Mouse (Mus musculus): ENCODE data around the gene Tgm4. TPM values are rescaled to one million over a fixed set of nuclear protein-coding genes. Genes with fewer than 3 reads are reported as not detected.
A peak's percentile ranks its signal among the peaks of the same experiment; 100 is the strongest.

Gene Tgm4
- total and polyA plus RNA-seq, 2 experiments from 2014 or later = 0.27 to 0.48 TPM

DNA sequence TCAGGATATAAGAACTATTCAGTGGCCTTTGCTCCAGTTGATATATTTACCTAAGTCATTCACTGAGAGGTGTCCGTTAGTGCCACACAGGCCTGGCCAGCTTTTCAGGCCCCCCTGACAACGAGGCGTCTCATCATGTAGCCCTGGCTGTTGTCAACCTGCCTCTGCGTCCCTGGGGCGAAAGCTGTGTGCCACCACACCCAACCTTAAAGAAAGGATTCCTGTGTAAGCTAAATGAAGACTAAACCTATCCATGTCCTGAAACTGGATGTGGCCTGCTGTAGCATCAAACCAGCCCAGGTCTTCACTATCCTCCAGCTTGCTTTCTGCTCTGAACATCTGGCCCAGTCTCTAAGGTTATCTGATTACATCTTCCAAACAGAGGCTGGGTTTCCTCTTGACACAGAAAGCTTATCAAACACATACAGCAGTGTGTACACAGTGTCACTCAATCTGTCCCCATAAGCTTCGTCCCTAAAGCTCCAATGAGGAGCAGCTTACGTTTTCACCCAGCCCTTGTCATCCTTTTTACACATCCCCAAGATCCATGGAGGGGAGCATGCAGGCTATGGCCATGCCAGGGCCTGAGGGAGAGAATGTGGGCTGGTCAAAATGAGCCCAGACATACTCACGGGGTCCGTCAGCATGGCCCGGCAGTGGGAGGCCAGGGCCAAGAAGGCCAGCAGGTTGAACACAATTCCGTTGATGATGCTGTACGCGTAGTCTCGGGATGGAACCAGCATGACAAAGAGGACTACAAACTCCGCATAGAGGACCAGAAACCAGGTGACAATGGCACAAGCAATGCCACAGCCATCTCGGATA lies 65.3 kb downstream of the Tgm4 start:
- DNase-seq (ENCODE audit: low spot score) = no peak
- 96% methylated on average over 16 of the region's 16 CpGs for WGBS
- no peak for TF ChIP-seq CTCF (IDR thresholded peaks at IDR 0.05)
- Histone ChIP-seq H3K4me3 (ENCODE audit: low read depth, low read length) (no peak overlapping the region), H3K4me1 (ENCODE audit: insufficient read depth, low read length) (no peaks in the 10 kb centered on the region), H3K9ac (replicated peaks; ENCODE audit: low read length, poor library complexity, severe bottlenecking) (no peak overlapping the region), H3K9me3 (ENCODE audit: low read length) (no peaks in the 10 kb centered on the region), H3K27me3 (ENCODE audit: insufficient read depth, low read length) (no peaks in the 10 kb centered on the region), H3K27ac (ENCODE audit: low read depth, low read length) (no peak overlapping the region), H3K4me2 (ENCODE audit: low read depth, low read length, poor library complexity, severe bottlenecking) (no peak overlapping the region), H3K36me3 (ENCODE audit: insufficient read depth, low read length) (peaks cover 44% of the 10 kb centered on the region)
- no peak for ATAC-seq (ENCODE audit: low FRiP score)

DNA sequence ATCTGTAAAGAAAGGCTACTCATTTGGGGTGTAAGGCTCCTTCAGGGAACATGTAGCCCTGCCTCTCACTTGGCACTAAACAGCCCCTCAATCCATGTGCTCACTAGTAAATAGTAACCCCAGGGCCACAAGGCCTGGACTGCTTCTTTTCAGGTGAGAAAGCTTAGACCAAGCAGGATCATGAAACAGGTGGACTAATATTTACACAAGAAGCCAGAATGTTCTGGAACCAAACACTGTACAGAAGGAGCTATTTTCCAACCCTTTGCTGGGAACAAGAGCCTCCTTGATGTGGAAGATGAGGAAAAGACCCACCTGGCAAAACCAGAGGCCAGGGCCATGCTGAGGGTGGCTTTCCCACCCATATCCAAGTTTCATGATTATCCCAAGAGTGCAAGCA lies 68.9 kb downstream of the Tgm4 start:
- ATAC-seq (ENCODE audit: low FRiP score) (no peak), DNase-seq (ENCODE audit: low spot score) (no peak)
- peaks cover 21% of the 10 kb centered on the region for H3K36me3 ChIP-seq (ENCODE audit: insufficient read depth, low read length)
- no peaks in the 10 kb centered on the region for H3K4me1 ChIP-seq (ENCODE audit: insufficient read depth, low read length)
- no peak overlapping the region for H3K4me2 ChIP-seq (ENCODE audit: low read depth, low read length, poor library complexity, severe bottlenecking)
- H3K4me3 ChIP-seq (ENCODE audit: low read depth, low read length) = no peak overlapping the region
- H3K27ac ChIP-seq (ENCODE audit: low read depth, low read length) = no peak overlapping the region
- H3K9me3 ChIP-seq (ENCODE audit: low read length) = no peaks in the 10 kb centered on the region
- TF ChIP-seq CTCF (IDR thresholded peaks at IDR 0.05) = no peak
- no peak overlapping the region for H3K9ac ChIP-seq (replicated peaks; ENCODE audit: low read length, poor library complexity, severe bottlenecking)
- no peaks in the 10 kb centered on the region for H3K27me3 ChIP-seq (ENCODE audit: insufficient read depth, low read length)

DNA sequence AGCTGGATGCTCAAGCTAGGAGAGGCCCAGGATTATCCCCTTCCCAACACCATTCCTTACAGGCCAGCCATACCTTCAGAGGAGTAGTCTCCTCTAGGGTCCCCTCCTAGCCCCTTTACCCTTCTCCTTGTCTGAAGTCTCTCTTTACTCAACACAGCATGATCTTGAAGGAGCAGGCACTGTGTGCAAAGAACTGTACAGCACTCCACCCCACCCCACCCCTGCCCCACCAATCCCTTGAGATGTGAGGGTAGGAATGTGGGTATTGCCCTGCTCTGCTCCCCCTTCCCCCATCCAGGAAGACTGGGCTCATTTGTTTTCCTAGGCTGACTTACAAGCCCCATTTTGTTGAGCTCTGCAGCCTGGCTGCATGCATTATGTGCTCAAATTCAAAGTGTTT lies 69.8 kb downstream of the Tgm4 start:
- no peaks in the 10 kb centered on the region for H3K9me3 ChIP-seq (ENCODE audit: low read length)
- no peak overlapping the region for H3K9ac ChIP-seq (replicated peaks; ENCODE audit: low read length, poor library complexity, severe bottlenecking)
- no peak for TF ChIP-seq CTCF (IDR thresholded peaks at IDR 0.05)
- no peak overlapping the region for H3K27ac ChIP-seq (ENCODE audit: low read depth, low read length)
- no peaks in the 10 kb centered on the region for H3K4me1 ChIP-seq (ENCODE audit: insufficient read depth, low read length)
- H3K36me3 ChIP-seq (ENCODE audit: insufficient read depth, low read length) = peaks cover 20% of the 10 kb centered on the region
- no peaks in the 10 kb centered on the region for H3K27me3 ChIP-seq (ENCODE audit: insufficient read depth, low read length)
- no peak overlapping the region for H3K4me3 ChIP-seq (ENCODE audit: low read depth, low read length)
- ATAC-seq (ENCODE audit: low FRiP score) (no peak), DNase-seq (ENCODE audit: low spot score) (no peak)
- H3K4me2 ChIP-seq (ENCODE audit: low read depth, low read length, poor library complexity, severe bottlenecking) = no peak overlapping the region

DNA sequence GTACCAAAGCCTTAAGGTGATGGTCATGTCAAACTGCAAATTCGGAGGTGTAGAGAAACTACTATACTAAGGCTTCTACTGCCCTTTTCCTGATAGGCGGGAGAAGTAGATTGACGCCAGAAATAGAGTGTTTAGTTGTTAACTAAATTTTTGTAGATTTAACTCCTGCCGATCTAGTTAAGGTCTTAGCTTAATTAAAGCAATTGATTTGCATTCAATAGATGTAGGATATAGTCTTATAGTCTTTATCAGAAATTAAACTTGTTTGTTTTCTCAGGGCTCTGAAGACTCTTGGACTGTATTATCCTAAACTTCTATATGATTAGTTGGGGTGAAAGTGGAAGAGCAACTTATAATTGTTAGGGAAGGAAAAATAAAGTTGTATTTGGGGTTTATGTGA lies 72.7 kb downstream of the Tgm4 start:
- H3K4me1 ChIP-seq (ENCODE audit: insufficient read depth, low read length) = no peaks in the 10 kb centered on the region; the same call in 1 of the 2 replicates
- TF ChIP-seq CTCF (IDR thresholded peaks at IDR 0.05) = no peak
- no peak for ATAC-seq (ENCODE audit: low FRiP score)
- no peak overlapping the region for H3K4me2 ChIP-seq (ENCODE audit: low read depth, low read length, poor library complexity, severe bottlenecking)
- no peak overlapping the region for H3K9ac ChIP-seq (replicated peaks; ENCODE audit: low read length, poor library complexity, severe bottlenecking)
- H3K36me3 ChIP-seq (ENCODE audit: insufficient read depth, low read length) = peaks cover 4% of the 10 kb centered on the region; the same call in 1 of the 2 replicates
- H3K9me3 ChIP-seq (ENCODE audit: low read length) = no peaks in the 10 kb centered on the region
- no peak overlapping the region for H3K27ac ChIP-seq (ENCODE audit: low read depth, low read length)
- 93% methylated on average over 4 of the region's 4 CpGs for WGBS
- no peak overlapping the region for H3K4me3 ChIP-seq (ENCODE audit: low read depth, low read length)
- no peaks in the 10 kb centered on the region for H3K27me3 ChIP-seq (ENCODE audit: insufficient read depth, low read length)
- no peak for DNase-seq (ENCODE audit: low spot score)

DNA sequence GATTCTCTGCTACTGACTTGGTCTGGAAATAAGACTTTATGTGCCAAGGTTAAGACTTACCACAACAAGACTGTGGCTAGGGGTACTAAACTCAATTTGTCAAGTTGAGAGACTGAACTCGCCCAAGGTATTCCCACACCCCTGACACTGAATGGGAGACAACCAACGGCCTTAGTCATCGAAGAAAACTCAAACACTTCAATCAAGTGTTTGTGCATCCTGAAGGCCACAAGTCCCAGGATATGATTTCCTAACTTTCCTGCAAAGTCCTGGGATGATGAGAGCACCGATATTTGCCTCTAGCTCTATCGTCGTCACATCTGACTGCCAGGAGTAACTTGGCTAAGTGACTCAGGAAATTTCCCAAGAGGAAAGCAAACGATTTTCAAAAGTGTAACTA lies 74.7 kb downstream of the Tgm4 start:
- Histone ChIP-seq H3K9ac (replicated peaks; ENCODE audit: low read length, poor library complexity, severe bottlenecking) (no peak overlapping the region), H3K36me3 (ENCODE audit: insufficient read depth, low read length) (peaks cover 4% of the 10 kb centered on the region; the same call in 1 of the 2 replicates), H3K4me2 (ENCODE audit: low read depth, low read length, poor library complexity, severe bottlenecking) (no peak overlapping the region), H3K4me3 (ENCODE audit: low read depth, low read length) (no peak overlapping the region), H3K27me3 (ENCODE audit: insufficient read depth, low read length) (no peaks in the 10 kb centered on the region), H3K4me1 (ENCODE audit: insufficient read depth, low read length) (peaks cover 2% of the 10 kb centered on the region; the same call in 1 of the 2 replicates), H3K9me3 (ENCODE audit: low read length) (no peaks in the 10 kb centered on the region), H3K27ac (ENCODE audit: low read depth, low read length) (no peak overlapping the region)
- TF ChIP-seq CTCF (IDR thresholded peaks at IDR 0.05) = no peak
- WGBS = 93% methylated on average over 7 of the region's 7 CpGs
- ATAC-seq (ENCODE audit: low FRiP score) (no peak), DNase-seq (ENCODE audit: low spot score) (no peak)

DNA sequence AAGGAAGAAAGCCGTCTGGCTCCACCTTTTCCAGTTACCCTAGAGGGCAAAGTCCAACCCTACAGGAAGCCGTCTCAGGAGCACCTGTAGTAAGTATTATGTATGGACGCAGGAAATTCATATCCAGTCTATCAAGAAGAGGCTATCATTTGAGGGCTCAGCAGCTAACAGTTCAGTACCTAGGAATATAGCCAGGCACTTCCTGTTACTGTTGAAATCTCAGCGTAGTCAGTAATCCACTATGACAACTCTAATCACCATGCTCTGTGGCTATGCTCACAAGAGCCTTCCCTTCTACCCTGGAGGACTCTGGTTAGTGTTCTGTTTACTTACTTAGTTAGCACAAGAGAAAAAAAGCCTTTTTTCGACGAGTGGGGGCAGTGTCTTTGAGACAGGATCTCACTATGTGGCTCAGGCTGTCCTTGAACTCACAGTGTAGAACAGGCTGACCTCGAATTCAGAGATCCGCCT lies 77.3 kb downstream of the Tgm4 start:
- Histone ChIP-seq H3K4me1 (ENCODE audit: insufficient read depth, low read length) (peaks cover 3% of the 10 kb centered on the region; the same call in 1 of the 2 replicates), H3K4me2 (ENCODE audit: low read depth, low read length, poor library complexity, severe bottlenecking) (peak overlapping the region; percentile 68), H3K27ac (ENCODE audit: low read depth, low read length) (no peak overlapping the region), H3K27me3 (ENCODE audit: insufficient read depth, low read length) (no peaks in the 10 kb centered on the region), H3K4me3 (ENCODE audit: low read depth, low read length) (peak overlapping the region; percentile 95), H3K9me3 (ENCODE audit: low read length) (no peaks in the 10 kb centered on the region), H3K36me3 (ENCODE audit: insufficient read depth, low read length) (0 out of 2 replicates have a peak, but pooled peaks cover 4% of the 10 kb centered on the region), H3K9ac (replicated peaks; ENCODE audit: low read length, poor library complexity, severe bottlenecking) (peak overlapping the region; percentile 97; the same call in 1 of the 2 replicates)
- DNase-seq (ENCODE audit: low spot score) = no peak
- TF ChIP-seq CTCF (IDR thresholded peaks at IDR 0.05) = no peak
- WGBS = 65% methylated on average over 8 of the region's 8 CpGs
- no peak for ATAC-seq (ENCODE audit: low FRiP score)
